Mouse (Mus musculus) embryo, embryonic 11.5 days (tissue): Measurements from ENCODE around the gene Nebl.

Experiments used
- DNase-seq: peaks from one replicate; pipeline ENCODE4 v3.0.0-alpha.2; 2012; ENCODE audit warnings: low read depth, low spot score

Gene Nebl

GRCm38 (mm10) chr2:17640861-17641260 is 90.4 kb downstream of the Nebl start:
- DNase-seq = no peak

GRCm38 (mm10) chr2:17638631-17639030 is 92.6 kb downstream of the Nebl start:
- no peak for DNase-seq

- no peak for DNase-seq
These were observed 107.3 kb downstream of the Nebl start for GRCm38 (mm10) chr2:17623931-17624330.

- DNase-seq = no peak
These were observed 121.0 kb downstream of the Nebl start for GRCm38 (mm10) chr2:17610259-17610658.

- DNase-seq = no peak
These were observed 127.7 kb downstream of the Nebl start for GRCm38 (mm10) chr2:17603573-17603972.

GRCm38 (mm10) chr2:17600652-17601051 is 130.6 kb downstream of the Nebl start:
- DNase-seq = no peak

- DNase-seq = no peak
These were observed 131.4 kb downstream of the Nebl start for GRCm38 (mm10) chr2:17599860-17600259.

GRCm38 (mm10) chr2:17597932-17598331 is 133.3 kb downstream of the Nebl start:
- DNase-seq = no peak

GRCm38 (mm10) chr2:17589669-17590068 is 141.6 kb downstream of the Nebl start:
- no peak for DNase-seq

- no peak for DNase-seq
These were observed 145.8 kb downstream of the Nebl start for GRCm38 (mm10) chr2:17585329-17585992.

- no peak for DNase-seq
These were observed 155.6 kb downstream of the Nebl start for GRCm38 (mm10) chr2:17575648-17576047.

- no peak for DNase-seq
These were observed 159.5 kb downstream of the Nebl start for GRCm38 (mm10) chr2:17571716-17572115.

GRCm38 (mm10) chr2:17558889-17559742 is 172.1 kb downstream of the Nebl start:
- DNase-seq = no peak

- no peak for DNase-seq
These were observed 181.2 kb downstream of the Nebl start for GRCm38 (mm10) chr2:17549895-17550558.

GRCm38 (mm10) chr2:17546354-17546948 is 184.8 kb downstream of the Nebl start:
- no peak for DNase-seq

GRCm38 (mm10) chr2:17539737-17540136 is 191.5 kb downstream of the Nebl start:
- no peak for DNase-seq

- no peak for DNase-seq
These were observed 192.8 kb downstream of the Nebl start for GRCm38 (mm10) chr2:17538493-17538892.

- no peak for DNase-seq
These were observed 199.7 kb downstream of the Nebl start for GRCm38 (mm10) chr2:17531355-17532105.

GRCm38 (mm10) chr2:17525739-17526526 is 205.3 kb downstream of the Nebl start:
- DNase-seq = no peak

GRCm38 (mm10) chr2:17525211-17525610 is 206.1 kb downstream of the Nebl start:
- no peak for DNase-seq
